Mouse (Mus musculus) cerebellum, adult 9-10 months (tissue): ENCODE data around the gene BC003965.

ENCODE experiments used
- DNase-seq: peaks from one replicate; pipeline ENCODE4 v3.0.0; 2022

Gene BC003965

GRCm38 (mm10) chr17:25184129-25184691 is at the start of gene BC003965:
Gene BC003965 (plus strand): TSS chr17:25184554.
- peak; percentile 97 for DNase-seq

- DNase-seq = no peak
Measured at GRCm38 (mm10) chr17:25135622-25136021, 48.7 kb upstream of the BC003965 start.

DNA sequence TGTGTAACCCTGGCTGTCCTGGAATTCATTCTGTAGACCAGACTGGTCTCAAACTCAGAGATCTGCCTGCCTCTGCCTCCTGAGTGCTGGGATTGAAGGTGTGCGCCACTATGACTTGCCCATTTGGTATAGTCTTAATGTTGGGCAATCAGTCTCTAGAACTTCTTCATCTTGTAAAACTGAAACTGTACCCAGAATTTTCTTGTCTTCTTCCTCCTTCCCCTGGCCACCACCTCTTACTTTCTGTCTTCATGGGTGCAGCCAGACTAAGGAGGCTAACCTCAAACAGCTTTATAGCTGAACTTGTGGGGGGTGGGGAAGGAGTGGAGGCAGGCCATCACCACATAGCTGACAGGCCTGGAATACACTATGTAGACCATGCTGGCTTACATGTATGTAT is 45.6 kb upstream of the BC003965 start:
- no peak for DNase-seq

DNA sequence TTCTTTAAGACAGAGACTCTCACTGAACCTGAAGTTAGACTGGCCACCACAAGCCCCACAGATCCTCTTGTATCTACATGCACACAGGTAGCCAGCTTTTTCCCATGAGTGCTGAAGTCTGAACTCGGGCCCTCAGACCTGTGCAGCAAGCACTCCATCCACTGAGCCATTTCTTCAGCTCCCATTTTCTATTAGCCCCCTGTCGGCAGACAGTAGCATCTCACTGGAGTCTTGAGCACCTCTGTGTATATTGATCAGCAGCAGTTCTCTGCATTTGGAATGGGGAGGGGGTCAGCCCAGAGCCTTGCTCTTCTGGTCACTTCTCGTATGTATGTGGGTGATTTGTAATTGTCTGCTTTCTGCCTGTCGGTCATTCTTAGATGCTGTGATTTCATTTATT is 44.4 kb upstream of the BC003965 start:
- DNase-seq = no peak

DNA sequence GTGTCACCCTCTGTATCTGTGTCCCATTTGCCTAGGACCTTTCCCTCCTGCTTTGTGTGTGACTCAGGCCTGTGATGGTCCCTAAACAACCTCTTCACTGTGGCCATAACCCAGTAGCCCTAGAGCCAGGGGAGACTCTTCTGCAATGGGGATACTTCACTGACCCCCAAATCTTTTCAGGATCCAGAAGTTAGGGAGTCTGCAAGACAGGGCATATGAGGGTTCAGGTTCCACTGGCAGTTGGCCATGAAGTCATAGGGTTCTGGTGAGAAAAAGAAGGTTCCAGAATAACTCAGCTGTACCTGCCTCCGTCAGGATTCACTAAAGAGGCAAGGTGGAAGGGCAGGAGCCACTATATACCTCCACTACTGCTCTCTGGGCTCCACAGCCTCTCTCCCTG is 22.2 kb upstream of the BC003965 start, which contains the start of gene Ccdc154:
Ccdc154 (plus strand) TSS at position 301 of the 400 bp plus-strand sequence.
- no peak for DNase-seq

DNA sequence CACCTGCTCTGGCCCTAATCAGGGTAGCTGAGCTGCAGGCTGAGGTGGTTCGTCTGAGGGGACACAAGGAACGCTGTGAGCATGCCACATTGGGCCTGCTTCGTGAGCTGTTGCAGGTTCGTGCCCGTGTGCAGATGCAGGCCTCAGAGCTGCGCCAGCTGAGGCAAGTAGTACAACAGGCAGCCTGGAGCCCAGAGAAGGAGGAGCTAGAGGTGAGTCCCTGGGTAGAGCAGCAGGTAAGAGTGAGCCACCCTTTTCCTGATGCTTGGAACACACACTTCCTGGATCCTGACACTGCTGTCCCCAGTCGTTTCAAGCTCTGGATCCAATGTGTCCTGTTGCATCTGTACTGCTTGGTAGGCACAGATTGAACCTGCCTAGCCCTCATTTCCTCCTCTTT is 21.0 kb upstream of the BC003965 start:
- DNase-seq = no peak

GRCm38 (mm10) chr17:25164770-25165169 is 19.6 kb upstream of the BC003965 start:
- no peak for DNase-seq

DNA sequence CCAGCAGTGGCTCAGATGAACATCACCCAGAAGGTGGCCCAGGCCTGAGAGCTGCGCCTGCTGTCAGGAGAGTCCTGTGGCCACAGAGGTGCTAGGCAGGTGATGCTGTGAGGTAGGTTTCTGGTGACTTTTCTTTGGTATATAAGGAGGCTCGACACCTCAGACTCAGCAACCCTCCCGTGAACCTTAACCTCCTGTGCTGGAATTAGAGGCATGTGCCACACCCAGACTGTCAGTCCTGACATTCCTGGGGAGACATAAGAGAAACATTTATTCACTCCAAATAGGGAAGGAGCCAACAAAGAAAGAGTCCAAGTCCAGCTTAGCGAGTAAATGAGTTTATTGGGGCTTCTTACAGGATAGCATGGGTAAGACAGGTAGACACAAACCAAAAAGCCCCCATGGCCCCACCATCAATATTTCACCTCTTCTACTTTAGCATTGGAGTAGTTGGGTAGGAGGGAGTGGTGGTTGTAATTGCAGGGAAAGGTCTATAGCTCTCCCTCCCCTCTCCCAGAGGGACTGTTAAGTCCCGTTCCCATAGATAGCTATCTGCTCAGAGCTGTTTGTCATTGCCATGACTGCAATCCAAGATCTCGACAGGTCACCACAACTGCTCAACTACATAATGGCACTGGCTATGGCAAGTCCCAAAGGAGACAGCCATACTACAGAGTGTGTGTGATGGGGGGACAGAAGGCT is 18.2 kb upstream of the BC003965 start:
- DNase-seq = no peak

DNA sequence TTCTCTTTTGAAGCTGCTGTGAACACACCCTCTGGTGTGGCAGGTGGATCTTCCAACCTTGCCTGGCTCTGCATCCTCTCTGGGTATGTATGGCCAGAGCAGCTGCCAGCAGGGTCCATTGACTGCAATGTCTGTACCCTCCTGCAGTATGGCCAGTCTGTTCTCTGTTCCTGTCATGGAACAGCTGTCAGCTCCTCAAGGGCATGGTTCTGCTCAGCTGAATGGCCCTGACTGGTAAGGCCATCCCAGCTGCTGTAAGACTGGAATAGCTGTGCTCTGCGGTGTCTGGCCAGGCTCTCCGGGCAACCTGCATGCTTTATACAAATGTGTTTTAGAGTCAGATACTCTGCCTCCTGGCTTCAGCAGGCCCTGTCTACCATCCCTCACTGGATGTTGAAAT is 14.6 kb upstream of the BC003965 start:
- no peak for DNase-seq

DNA sequence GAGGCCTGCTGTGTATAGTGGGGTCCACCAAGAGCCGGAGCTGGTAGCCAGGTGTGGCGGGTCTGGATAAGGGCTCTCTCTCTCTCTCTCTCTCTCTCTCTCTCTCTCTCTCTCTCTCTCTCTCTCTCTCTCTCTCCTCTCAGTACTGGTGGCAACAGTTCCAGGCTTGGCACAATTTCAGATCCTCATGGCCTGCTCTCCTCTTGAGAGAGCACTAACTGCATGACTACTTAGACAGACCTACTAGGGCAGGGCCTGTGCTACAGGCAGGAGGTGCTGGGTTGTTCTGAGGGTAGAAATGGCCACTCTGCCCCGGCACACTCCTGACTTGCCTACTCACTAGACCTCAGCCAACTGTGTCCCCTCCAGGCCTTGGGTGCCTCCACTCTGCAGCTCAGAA is 11.8 kb upstream of the BC003965 start:
- DNase-seq = no peak

GRCm38 (mm10) chr17:25175411-25175810 is 8.9 kb upstream of the BC003965 start, which contains the start of gene Gm38655:
Gene Gm38655 (minus strand): TSS chr17:25175471.
- no peak for DNase-seq

DNA sequence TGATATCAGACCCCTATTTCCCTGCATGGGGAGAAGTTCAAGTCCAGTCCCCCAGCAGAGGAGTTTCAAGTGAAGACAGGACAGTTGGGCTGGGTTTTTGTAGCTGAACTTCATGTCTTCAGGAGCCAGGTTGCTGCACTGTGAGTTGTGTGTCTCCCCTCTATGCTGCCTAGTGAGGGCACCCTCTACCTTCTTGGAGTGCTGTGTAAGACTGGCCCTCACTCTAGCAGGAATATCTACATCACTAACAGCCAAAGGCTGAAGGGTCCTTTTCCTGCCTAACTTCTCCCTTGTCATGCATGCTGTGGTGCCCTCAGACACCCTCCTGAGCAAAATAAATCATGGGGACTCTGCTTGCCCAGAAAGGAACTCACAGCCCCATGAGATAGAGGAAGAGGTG is 1.1 kb upstream of the BC003965 start:
- peak; percentile 43 for DNase-seq

DNA sequence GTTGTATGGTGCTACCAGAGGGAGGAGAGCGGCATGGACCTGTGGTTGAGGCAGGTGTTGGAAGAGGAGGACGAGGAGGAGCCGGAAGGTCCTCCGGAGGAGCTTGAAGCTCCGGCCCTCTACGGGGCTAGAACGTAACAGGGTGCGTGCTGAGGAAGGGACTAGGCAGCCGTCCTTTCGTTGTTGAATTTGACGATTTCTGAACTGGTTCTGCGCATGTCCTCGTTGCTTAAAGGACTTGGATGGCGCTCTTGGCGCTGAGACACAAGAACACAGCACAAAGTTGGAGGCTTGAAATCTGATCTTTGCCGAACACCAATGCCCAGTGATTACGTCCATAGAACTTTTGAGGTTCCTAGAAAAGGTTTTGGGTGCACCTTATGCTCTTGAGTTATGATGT is 607 bp downstream of the BC003965 start:
- no peak for DNase-seq

DNA sequence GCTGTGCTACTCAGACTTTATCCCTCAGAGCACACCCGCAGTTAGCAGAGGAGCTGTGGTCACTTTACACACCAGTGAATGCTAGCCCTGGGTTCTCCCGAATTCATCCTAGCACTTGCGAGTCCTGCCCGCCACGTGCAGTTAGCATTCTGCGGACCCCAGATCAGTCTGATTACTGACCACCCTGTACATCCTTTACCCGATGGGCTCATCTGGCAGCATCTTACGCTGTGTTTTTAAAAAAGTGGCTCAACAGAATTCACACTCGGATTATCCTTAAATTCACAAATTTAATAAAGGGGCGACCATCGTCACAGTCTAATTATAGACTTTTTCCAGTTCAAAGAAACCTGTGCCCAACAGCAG is 3.4 kb downstream of the BC003965 start:
- peak; percentile 38 for DNase-seq

GRCm38 (mm10) chr17:25188150-25189031 is 4.0 kb downstream of the BC003965 start, which contains the start of gene Unkl:
Gene Unkl (plus strand): TSS chr17:25188397.
- DNase-seq = peak; percentile 53

GRCm38 (mm10) chr17:25189091-25189490 is 4.7 kb downstream of the BC003965 start:
- no peak for DNase-seq

DNA sequence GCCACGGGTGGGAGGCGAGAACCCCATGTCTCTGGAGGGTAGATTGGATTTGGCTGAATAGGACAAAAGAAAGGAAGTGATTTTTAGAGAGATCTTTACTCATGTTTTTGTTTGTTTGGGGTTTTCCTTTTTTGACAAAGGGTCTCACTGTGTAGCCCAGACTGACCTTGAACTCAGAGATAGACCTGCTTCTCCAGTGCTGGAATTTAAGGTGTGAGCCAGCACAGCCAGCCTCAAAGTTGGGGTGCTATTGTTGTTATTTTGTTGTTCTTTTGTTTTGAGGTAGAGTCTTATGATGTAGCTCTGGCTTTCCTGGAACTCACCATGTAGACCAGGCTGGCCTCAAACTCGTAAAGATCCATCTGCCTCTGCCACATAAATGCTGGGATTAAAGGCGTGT is 18.0 kb downstream of the BC003965 start:
- no peak for DNase-seq

DNA sequence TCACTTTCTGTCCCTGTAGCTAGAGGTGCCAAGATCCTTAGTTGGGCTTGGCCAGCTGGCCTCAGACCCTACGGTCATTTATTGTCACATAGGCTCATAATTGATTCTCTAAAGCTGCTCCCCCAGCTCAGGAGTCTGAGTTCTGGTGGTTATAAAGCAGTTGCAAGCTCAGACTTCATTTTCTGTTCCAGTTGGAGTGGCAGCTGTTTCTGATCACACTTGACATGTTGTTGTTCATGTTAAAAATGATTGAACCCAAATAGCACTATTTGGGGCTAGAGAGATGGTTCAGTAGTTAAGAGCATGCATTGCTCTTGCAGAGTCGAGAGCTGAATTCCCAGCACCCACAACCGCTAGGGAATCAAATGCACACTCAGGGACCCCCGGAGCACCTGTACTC is 25.7 kb downstream of the BC003965 start:
- no peak for DNase-seq

- DNase-seq = peak; percentile 92
Measured at GRCm38 (mm10) chr17:25210680-25211466, 26.5 kb downstream of the BC003965 start.

- no peak for DNase-seq
Measured at GRCm38 (mm10) chr17:25211705-25212104, 27.4 kb downstream of the BC003965 start.

GRCm38 (mm10) chr17:25215431-25215830 is 31.1 kb downstream of the BC003965 start:
- no peak for DNase-seq

- no peak for DNase-seq
Measured at GRCm38 (mm10) chr17:25218967-25219366, 34.6 kb downstream of the BC003965 start.
